Comparison of ENCODE assay signal across 8 mouse cellular contexts in the genomic region with DNA sequence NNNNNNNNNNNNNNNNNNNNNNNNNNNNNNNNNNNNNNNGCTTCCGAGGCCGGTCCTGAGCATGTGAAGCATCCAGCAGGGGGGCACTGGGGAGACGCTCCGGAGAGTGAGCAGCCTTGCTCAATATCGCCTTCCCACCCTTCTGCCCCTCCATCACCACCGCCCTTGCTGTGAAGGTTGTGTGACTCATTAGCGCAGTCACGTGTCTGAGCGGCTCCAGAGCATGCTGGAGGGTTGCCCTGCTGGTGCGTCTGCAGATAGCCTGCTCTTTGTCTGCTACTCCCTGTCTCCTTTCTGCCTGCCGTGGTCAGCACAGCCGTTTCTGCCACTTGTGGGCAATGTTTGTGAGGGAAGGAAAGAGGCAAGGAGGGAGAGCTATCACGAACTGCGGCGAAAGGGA. TPM values are rescaled to one million over a fixed set of nuclear protein-coding genes. Genes with fewer than 3 reads are reported as not detected.
DNase-seq lines count a peak whose midpoint lies in the region; ATAC-seq lines count a peak whose summit lies in the region.

No protein-coding gene starts in this region.

- ATAC-seq in hindbrain, embryonic 14.5 days (ENCODE audit: low FRiP score): peak; percentile 97

- peaks cover 9% of the 10 kb centered on the region for H3K4me1 ChIP-seq in hindbrain, embryonic 14.5 days (replicated peaks; ENCODE audit: control insufficient read depth, insufficient read depth, low read length)

- peak overlapping the region; percentile 61 for H3K27ac ChIP-seq in hindbrain, embryonic 14.5 days

- no peaks in the 10 kb centered on the region for H3K36me3 ChIP-seq in hindbrain, embryonic 14.5 days (replicated peaks; ENCODE audit: control insufficient read depth, insufficient read depth)

- peak overlapping the region; percentile 14 for H3K4me3 ChIP-seq in hindbrain, embryonic 14.5 days (replicated peaks; ENCODE audit: low read length)

- under 1% methylated on average over 14 of the region's 15 CpGs for WGBS in hindbrain, embryonic 14.5 days

- H3K4me2 ChIP-seq in hindbrain, embryonic 14.5 days (replicated peaks): peak overlapping the region; percentile 50

- no peaks in the 10 kb centered on the region for H3K27me3 ChIP-seq in hindbrain, embryonic 14.5 days (ENCODE audit: control insufficient read depth, insufficient read depth, low read length)

- peak; percentile 99 for DNase-seq in NIH3T3 (ENCODE audit: low read depth)
- peak; percentile 90 for DNase-seq in cerebellum, adult 9-11 months
- DNase-seq in frontal cortex, postnatal 25 days (ENCODE audit: low spot score in 2 of 2): peak; percentile 71 to 73
- DNase-seq in hindbrain, embryonic 14.5 days (ENCODE audit: low spot score): peak; percentile 92
- DNase-seq in layer of hippocampus, postnatal 25 days (ENCODE audit: extremely low spot score in 1 of 2, low spot score in 1 of 2): peak; percentile 71 to 92
- DNase-seq in lung, postnatal 14 days: peak; percentile 90
- peak; percentile 85 for DNase-seq in ovary, postnatal 36 days (ENCODE audit: low spot score)
- peak; percentile 83 for DNase-seq in thymus, postnatal 14 days

- H3K9me3 ChIP-seq in hindbrain, embryonic 14.5 days (ENCODE audit: control insufficient read depth, low read length): no peaks in the 10 kb centered on the region

- peak overlapping the region; percentile 62 for H3K9ac ChIP-seq in hindbrain, embryonic 14.5 days

RNA-seq across cellular contexts. Expression of a gene that starts 28.4 kb away (rescaled TPM):
- 0.21 and 0.33 TPM in 2 replicates for polyA plus RNA-seq in hindbrain, embryonic 14.5 days (2014; fragmentation: Nextera tagmentation; extraction: Ambion mirVana)
- under 1 TPM; 0.44 to 0.66 TPM for total RNA-seq in layer of hippocampus, postnatal 25 days (2021)

Comparison
In these comparisons a context has a peak if more than half of its experiments do, and no peak if none do; other contexts are left out.
1. Peak in every context shown above with its lines: DNase-seq, ATAC-seq, H3K4me3 ChIP-seq and H3K27ac ChIP-seq.